Mouse (Mus musculus): ENCODE results near the gene 4930558K02Rik. TPM values are rescaled to one million over a fixed set of nuclear protein-coding genes. Genes with fewer than 3 reads are reported as not detected.
A peak's percentile ranks its signal among the peaks of the same experiment; 100 is the strongest.

4930558K02Rik gene
- total RNA-seq (2014; rRNA removed; ENCODE audit: low replicate concordance): not detected in 2 replicates
- not detected in 2 replicates for polyA plus RNA-seq (2015; fragmentation: Nextera tagmentation; extraction: Ambion mirVana)

DNA sequence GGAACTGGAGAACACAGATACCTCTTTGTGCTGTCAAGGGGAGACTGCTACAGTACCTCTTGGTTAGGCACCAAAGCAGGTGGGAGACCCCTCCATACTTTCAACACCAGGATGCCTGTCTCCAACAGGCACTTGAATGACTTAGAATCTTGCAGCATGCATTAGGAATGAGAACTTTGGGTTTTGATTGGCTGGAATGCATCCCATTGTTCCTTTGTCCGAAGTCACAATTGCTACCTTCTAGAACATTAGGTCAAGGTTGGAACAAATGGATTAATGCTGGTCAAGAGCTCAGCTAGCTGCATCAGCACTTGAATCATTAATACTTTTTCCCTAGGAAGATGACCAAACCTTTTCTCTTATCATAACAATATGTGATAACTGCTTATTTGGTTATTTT, at the start of gene 4930558K02Rik:
Gene 4930558K02Rik (minus strand): TSS at position 101 of the 400 bp plus-strand sequence.
- DNase-seq (ENCODE audit: low spot score): no peak
- no peak within 1 kb of the TSS for H3K27ac ChIP-seq (ENCODE audit: low read depth)
- WGBS: 39% methylated on average over 1 of the region's 1 CpGs
- H3K4me1 ChIP-seq (ENCODE audit: control insufficient read depth, insufficient read depth): no peaks in the 10 kb centered on the region
- ATAC-seq (ENCODE audit: insufficient read depth, low read depth): no peak
- no peak within 1 kb of the TSS for H3K4me2 ChIP-seq (ENCODE audit: low read depth, low read length)
- no peak within 1 kb of the TSS for H3K9ac ChIP-seq (replicated peaks; ENCODE audit: low read depth, low read length)
- H3K36me3 ChIP-seq (replicated peaks; ENCODE audit: control insufficient read depth, insufficient read depth, low read length): no peaks in the 10 kb centered on the region
- no peaks in the 10 kb centered on the region for H3K27me3 ChIP-seq (ENCODE audit: control insufficient read depth, insufficient read depth, low read length)
- no peak within 1 kb of the TSS for H3K4me3 ChIP-seq (ENCODE audit: low read depth, low read length)
- no peak for TF ChIP-seq EP300 (IDR thresholded peaks at IDR 0.05; ENCODE audit: low read depth)
- no peak for TF ChIP-seq CTCF (IDR thresholded peaks at IDR 0.05; ENCODE audit: low read depth)
- H3K9me3 ChIP-seq (replicated peaks; ENCODE audit: control insufficient read depth, low read length): no peaks in the 10 kb centered on the region

DNA sequence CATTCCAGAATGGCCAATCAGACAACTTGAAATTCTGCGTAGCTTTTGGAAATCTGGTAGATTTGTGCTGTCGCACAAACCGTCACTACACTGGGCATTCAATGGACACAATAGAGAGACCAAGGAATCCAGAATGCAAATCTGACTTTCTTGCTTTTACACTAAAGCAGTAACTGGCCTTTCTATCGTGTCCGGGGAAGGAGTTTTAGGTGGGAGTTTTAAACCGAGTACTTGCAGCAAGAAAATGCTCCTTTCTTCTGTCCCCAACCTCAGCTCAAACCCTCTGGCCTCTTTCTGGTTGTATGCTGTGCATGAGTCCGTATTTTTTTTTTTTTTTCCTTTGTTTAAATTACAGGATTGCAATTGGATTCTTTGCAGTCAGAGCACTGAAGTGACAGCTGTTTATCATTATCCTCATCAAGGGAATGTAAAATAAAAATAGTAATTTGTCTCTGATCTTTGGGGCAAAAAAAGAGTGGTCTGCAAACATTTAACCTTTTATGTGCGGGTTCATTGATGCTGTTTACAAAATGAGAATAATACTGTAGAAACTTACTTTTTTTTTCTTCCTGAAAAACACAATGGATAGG, 44.3 kb upstream of the 4930558K02Rik start:
- WGBS: 73% methylated on average over 8 of the region's 8 CpGs
- ATAC-seq (ENCODE audit: insufficient read depth, low read depth): no peak
- TF ChIP-seq EP300 (IDR thresholded peaks at IDR 0.05; ENCODE audit: low read depth): no peak
- no peak for TF ChIP-seq CTCF (IDR thresholded peaks at IDR 0.05; ENCODE audit: low read depth)
- Histone ChIP-seq H3K9ac (replicated peaks; ENCODE audit: low read depth, low read length) (no peak overlapping the region), H3K4me3 (ENCODE audit: low read depth, low read length) (no peak overlapping the region), H3K4me2 (ENCODE audit: low read depth, low read length) (no peak overlapping the region), H3K9me3 (replicated peaks; ENCODE audit: control insufficient read depth, low read length) (no peaks in the 10 kb centered on the region), H3K4me1 (ENCODE audit: control insufficient read depth, insufficient read depth) (peaks cover 3% of the 10 kb centered on the region; the same call in 1 of the 2 replicates), H3K27me3 (ENCODE audit: control insufficient read depth, insufficient read depth, low read length) (no peaks in the 10 kb centered on the region), H3K27ac (ENCODE audit: low read depth) (no peak overlapping the region), H3K36me3 (replicated peaks; ENCODE audit: control insufficient read depth, insufficient read depth, low read length) (no peaks in the 10 kb centered on the region)
- no peak for DNase-seq (ENCODE audit: low spot score)

DNA sequence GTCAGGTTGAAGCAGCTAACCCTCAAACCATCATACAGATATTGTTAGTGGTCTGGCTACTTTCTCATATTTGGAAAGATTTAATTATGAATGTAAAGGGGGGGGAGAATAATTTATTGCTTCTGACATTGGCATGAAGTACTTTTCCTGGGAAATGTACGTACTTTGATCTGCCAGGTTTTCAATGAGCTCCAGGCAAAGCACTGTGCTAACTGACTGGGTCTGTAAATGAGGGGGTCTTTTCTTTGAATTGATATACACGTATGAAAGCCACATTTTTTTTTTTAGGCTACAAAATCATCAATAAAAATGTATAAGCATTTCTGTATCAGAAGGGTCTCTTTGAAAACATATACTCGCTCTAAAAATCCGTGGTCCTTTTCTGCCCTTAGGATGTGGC, 41.3 kb upstream of the 4930558K02Rik start:
- peaks cover 3% of the 10 kb centered on the region; the same call in 1 of the 2 replicates for H3K4me1 ChIP-seq (ENCODE audit: control insufficient read depth, insufficient read depth)
- H3K9ac ChIP-seq (replicated peaks; ENCODE audit: low read depth, low read length): no peak overlapping the region
- H3K4me3 ChIP-seq (ENCODE audit: low read depth, low read length): no peak overlapping the region
- TF ChIP-seq EP300 (IDR thresholded peaks at IDR 0.05; ENCODE audit: low read depth): no peak
- no peak for TF ChIP-seq CTCF (IDR thresholded peaks at IDR 0.05; ENCODE audit: low read depth)
- H3K36me3 ChIP-seq (replicated peaks; ENCODE audit: control insufficient read depth, insufficient read depth, low read length): no peaks in the 10 kb centered on the region
- no peak for DNase-seq (ENCODE audit: low spot score)
- no peak for ATAC-seq (ENCODE audit: insufficient read depth, low read depth)
- WGBS: 91% methylated on average over 4 of the region's 4 CpGs
- no peaks in the 10 kb centered on the region for H3K27me3 ChIP-seq (ENCODE audit: control insufficient read depth, insufficient read depth, low read length)
- H3K9me3 ChIP-seq (replicated peaks; ENCODE audit: control insufficient read depth, low read length): no peaks in the 10 kb centered on the region
- no peak overlapping the region for H3K4me2 ChIP-seq (ENCODE audit: low read depth, low read length)
- H3K27ac ChIP-seq (ENCODE audit: low read depth): no peak overlapping the region

DNA sequence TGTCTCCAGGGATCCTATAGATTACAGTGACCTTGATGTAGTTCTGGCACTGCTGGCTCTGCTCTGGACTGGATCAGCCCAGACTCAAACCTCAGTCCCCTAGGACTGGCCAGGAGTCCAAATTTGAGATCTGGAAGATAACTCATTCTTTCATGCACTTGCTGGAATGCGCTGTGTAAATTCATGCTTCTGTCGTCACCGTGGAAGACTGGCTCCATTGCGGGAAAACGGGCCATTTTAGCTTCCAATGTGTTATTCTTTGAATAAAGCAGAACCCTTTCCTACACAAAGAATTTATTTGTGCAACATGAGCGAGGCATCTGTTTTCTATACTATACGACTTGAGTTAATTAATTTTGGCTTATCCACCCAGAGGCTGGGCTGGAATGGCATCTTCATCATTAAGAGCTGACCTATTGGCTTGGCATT, 40.9 kb upstream of the 4930558K02Rik start:
- no peak for TF ChIP-seq EP300 (IDR thresholded peaks at IDR 0.05; ENCODE audit: low read depth)
- no peak for TF ChIP-seq CTCF (IDR thresholded peaks at IDR 0.05; ENCODE audit: low read depth)
- ATAC-seq (ENCODE audit: insufficient read depth, low read depth) (no peak), DNase-seq (ENCODE audit: low spot score) (no peak)
- no peak overlapping the region for H3K4me2 ChIP-seq (ENCODE audit: low read depth, low read length)
- no peak overlapping the region for H3K9ac ChIP-seq (replicated peaks; ENCODE audit: low read depth, low read length)
- 86% methylated on average over 7 of the region's 7 CpGs for WGBS
- no peak overlapping the region for H3K27ac ChIP-seq (ENCODE audit: low read depth)
- no peaks in the 10 kb centered on the region for H3K27me3 ChIP-seq (ENCODE audit: control insufficient read depth, insufficient read depth, low read length)
- H3K36me3 ChIP-seq (replicated peaks; ENCODE audit: control insufficient read depth, insufficient read depth, low read length): no peaks in the 10 kb centered on the region
- H3K4me1 ChIP-seq (ENCODE audit: control insufficient read depth, insufficient read depth): peaks cover 3% of the 10 kb centered on the region; the same call in 1 of the 2 replicates
- no peaks in the 10 kb centered on the region for H3K9me3 ChIP-seq (replicated peaks; ENCODE audit: control insufficient read depth, low read length)
- H3K4me3 ChIP-seq (ENCODE audit: low read depth, low read length): no peak overlapping the region

DNA sequence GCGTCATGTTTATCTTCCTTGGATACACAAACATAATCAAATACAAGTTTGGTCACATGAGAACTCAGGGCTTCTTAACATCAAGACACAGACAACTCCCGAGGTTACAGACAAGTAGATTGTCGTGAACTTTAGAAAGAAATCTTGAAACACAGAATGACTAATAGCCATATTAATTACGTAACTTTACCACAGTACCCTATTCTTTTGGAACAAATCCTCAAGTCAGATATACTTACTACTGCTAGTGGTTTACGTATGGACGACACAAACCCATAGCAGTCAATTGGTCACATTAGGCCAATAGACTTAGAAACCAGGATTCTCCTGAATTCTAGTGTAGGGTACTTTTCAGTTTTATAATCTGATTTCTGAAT, 39.2 kb upstream of the 4930558K02Rik start:
- H3K4me3 ChIP-seq (ENCODE audit: low read depth, low read length): no peak overlapping the region
- no peaks in the 10 kb centered on the region for H3K27me3 ChIP-seq (ENCODE audit: control insufficient read depth, insufficient read depth, low read length)
- H3K9ac ChIP-seq (replicated peaks; ENCODE audit: low read depth, low read length): no peak overlapping the region
- 0 out of 2 replicates have a peak overlapping the region, but pooled peaks have one; percentile 6 for H3K4me2 ChIP-seq (ENCODE audit: low read depth, low read length)
- H3K27ac ChIP-seq (ENCODE audit: low read depth): 0 out of 2 replicates have a peak overlapping the region, but pooled peaks have one; percentile 30
- H3K4me1 ChIP-seq (ENCODE audit: control insufficient read depth, insufficient read depth): peaks cover 3% of the 10 kb centered on the region; the same call in 1 of the 2 replicates
- DNase-seq (ENCODE audit: low spot score) (no peak), ATAC-seq (ENCODE audit: insufficient read depth, low read depth) (no peak)
- TF ChIP-seq CTCF (IDR thresholded peaks at IDR 0.05; ENCODE audit: low read depth): no peak
- TF ChIP-seq EP300 (IDR thresholded peaks at IDR 0.05; ENCODE audit: low read depth): no peak
- WGBS: 76% methylated on average over 6 of the region's 6 CpGs
- no peaks in the 10 kb centered on the region for H3K36me3 ChIP-seq (replicated peaks; ENCODE audit: control insufficient read depth, insufficient read depth, low read length)
- no peaks in the 10 kb centered on the region for H3K9me3 ChIP-seq (replicated peaks; ENCODE audit: control insufficient read depth, low read length)

Data from heart, postnatal 0 days (tissue).